8 mouse cellular contexts compared by ENCODE assay signal in genomic region chr10:44997906-44998289, GRCm38 (mm10).
A peak's percentile ranks its signal among the peaks of the same experiment; 100 is the strongest.
DNase-seq lines count a peak whose midpoint lies in the region; ATAC-seq and TF ChIP-seq lines count a peak whose summit lies in the region.

No protein-coding gene starts in this region.

- DNase-seq in heart, embryonic 10.5 days (ENCODE audit: low spot score): no peak
- DNase-seq in heart, postnatal 14 days: no peak
- no peak for DNase-seq in embryonic facial prominence, embryonic 10.5 days (ENCODE audit: low spot score)
- no peak for DNase-seq in hindbrain, embryonic 14.5 days (ENCODE audit: low spot score)
- DNase-seq in liver, postnatal 0 days: no peak
- DNase-seq in spleen, postnatal 4 days (ENCODE audit: low spot score in 2 of 2): no peak
- DNase-seq in layer of hippocampus, postnatal 36 days: no peak

- no peak for ATAC-seq in hindbrain, embryonic 14.5 days (ENCODE audit: low FRiP score)
- ATAC-seq in liver, postnatal 0 days: no peak
- ATAC-seq in megakaryocyte-erythroid progenitor cell, adult 5-6 weeks (replicated peaks; ENCODE audit: low FRiP score, low TSS enrichment, poor library complexity, severe bottlenecking): no peak

- H3K4me1 ChIP-seq in heart, embryonic 10.5 days: peaks cover 14% of the 10 kb centered on the region
- H3K4me1 ChIP-seq in embryonic facial prominence, embryonic 10.5 days: peaks cover 52% of the 10 kb centered on the region
- 0 out of 2 replicates have a peak, but pooled peaks cover 14% of the 10 kb centered on the region for H3K4me1 ChIP-seq in hindbrain, embryonic 14.5 days (replicated peaks; ENCODE audit: control insufficient read depth, insufficient read depth, low read length)
- H3K4me1 ChIP-seq in liver, postnatal 0 days (ENCODE audit: insufficient read depth): peaks cover 8% of the 10 kb centered on the region; the same call in 1 of the 2 replicates

- H3K9ac ChIP-seq in hindbrain, embryonic 14.5 days: no peak overlapping the region; the same call in 1 of the 2 replicates
- no peak overlapping the region for H3K9ac ChIP-seq in liver, postnatal 0 days (replicated peaks)

- peaks cover 6% of the 10 kb centered on the region; the same call in 1 of the 2 replicates for H3K27me3 ChIP-seq in heart, embryonic 10.5 days (ENCODE audit: insufficient read depth, poor library complexity, severe bottlenecking)
- peaks cover 4% of the 10 kb centered on the region; the same call in 1 of the 2 replicates for H3K27me3 ChIP-seq in embryonic facial prominence, embryonic 10.5 days (replicated peaks; ENCODE audit: low read depth, poor library complexity, severe bottlenecking)
- H3K27me3 ChIP-seq in hindbrain, embryonic 14.5 days (ENCODE audit: control insufficient read depth, insufficient read depth, low read length): no peaks in the 10 kb centered on the region
- H3K27me3 ChIP-seq in liver, postnatal 0 days (ENCODE audit: insufficient read depth, low read length): no peaks in the 10 kb centered on the region

- H3K4me3 ChIP-seq in heart, embryonic 10.5 days: peak overlapping the region; percentile 49
- peak overlapping the region; percentile 41 for H3K4me3 ChIP-seq in embryonic facial prominence, embryonic 10.5 days
- H3K4me3 ChIP-seq in hindbrain, embryonic 14.5 days (replicated peaks; ENCODE audit: low read length): no peak overlapping the region
- H3K4me3 ChIP-seq in liver, postnatal 0 days (ENCODE audit: low read depth, low read length): 0 out of 2 replicates have a peak overlapping the region, but pooled peaks have one; percentile 21

- TF ChIP-seq CTCF in liver, postnatal 0 days (IDR thresholded peaks at IDR 0.05; ENCODE audit: low read depth): no peak

- intact Hi-C loops in heart, postnatal 14 days (cut with DNase I): loop anchor here (10.0 kb wide), 2 partner anchors 113 to 243 kb away; no protein-coding TSS in a partner anchor

- no peak for TF ChIP-seq EP300 in liver, postnatal 0 days (IDR thresholded peaks at IDR 0.05; ENCODE audit: low read depth)

- no peaks in the 10 kb centered on the region for H3K9me3 ChIP-seq in heart, embryonic 10.5 days
- no peaks in the 10 kb centered on the region for H3K9me3 ChIP-seq in embryonic facial prominence, embryonic 10.5 days
- no peaks in the 10 kb centered on the region for H3K9me3 ChIP-seq in hindbrain, embryonic 14.5 days (ENCODE audit: control insufficient read depth, low read length)
- no peaks in the 10 kb centered on the region for H3K9me3 ChIP-seq in liver, postnatal 0 days (ENCODE audit: low read length)

- 31% methylated on average over 4 of the region's 4 CpGs for WGBS in heart, embryonic 10.5 days
- WGBS in embryonic facial prominence, embryonic 10.5 days: 19% methylated on average over 4 of the region's 4 CpGs
- WGBS in hindbrain, embryonic 14.5 days: 3% methylated on average over 4 of the region's 4 CpGs
- 20% methylated on average over 4 of the region's 4 CpGs for WGBS in liver, postnatal 0 days (ENCODE audit: insufficient replicate concordance)

- H3K27ac ChIP-seq in heart, embryonic 10.5 days: peak overlapping the region; percentile 76; the same call in 1 of the 2 replicates
- peak overlapping the region; percentile 86 for H3K27ac ChIP-seq in embryonic facial prominence, embryonic 10.5 days (replicated peaks)
- H3K27ac ChIP-seq in hindbrain, embryonic 14.5 days: no peak overlapping the region
- no peak overlapping the region for H3K27ac ChIP-seq in liver, postnatal 0 days (ENCODE audit: low read depth)

- H3K4me2 ChIP-seq in hindbrain, embryonic 14.5 days (replicated peaks): peak overlapping the region; percentile 49
- H3K4me2 ChIP-seq in liver, postnatal 0 days (ENCODE audit: low read depth, low read length): peak overlapping the region; percentile 58

- no peaks in the 10 kb centered on the region for H3K36me3 ChIP-seq in heart, embryonic 10.5 days
- no peaks in the 10 kb centered on the region for H3K36me3 ChIP-seq in embryonic facial prominence, embryonic 10.5 days (replicated peaks)
- H3K36me3 ChIP-seq in hindbrain, embryonic 14.5 days (replicated peaks; ENCODE audit: control insufficient read depth, insufficient read depth): no peaks in the 10 kb centered on the region
- no peaks in the 10 kb centered on the region for H3K36me3 ChIP-seq in liver, postnatal 0 days (replicated peaks; ENCODE audit: insufficient read depth, low read length)

Comparison
In these comparisons a context has a peak if more than half of its experiments do, and no peak if none do; other contexts are left out.
1. H3K27ac ChIP-seq: peak in heart, embryonic 10.5 days (single experiment) and embryonic facial prominence, embryonic 10.5 days (single experiment); none in hindbrain, embryonic 14.5 days (single experiment) and liver, postnatal 0 days (single experiment).